Mouse (Mus musculus): ENCODE data around the gene Abr.
A peak's percentile ranks its signal among the peaks of the same experiment; 100 is the strongest.

Abr gene

GRCm38 (mm10) chr11:76570741-76571612, 51.1 kb downstream of the Abr start:
- no peak for DNase-seq (ENCODE audit: low read depth in 1 of 2, low spot score in 2 of 2)

- no peak for DNase-seq (ENCODE audit: low read depth in 1 of 2, low spot score in 2 of 2)
These were observed 51.8 kb downstream of the Abr start for GRCm38 (mm10) chr11:76570201-76570731.

- no peak for DNase-seq (ENCODE audit: low read depth in 1 of 2, low spot score in 2 of 2)
These were observed 52.7 kb downstream of the Abr start for GRCm38 (mm10) chr11:76569436-76569835.

- no peak for DNase-seq (ENCODE audit: low read depth in 1 of 2, low spot score in 2 of 2)
These were observed 56.0 kb downstream of the Abr start for GRCm38 (mm10) chr11:76566081-76566480.

- no peak for DNase-seq (ENCODE audit: low read depth in 1 of 2, low spot score in 2 of 2)
These were observed 59.5 kb downstream of the Abr start for GRCm38 (mm10) chr11:76562584-76562983.

GRCm38 (mm10) chr11:76562165-76562564, 59.9 kb downstream of the Abr start:
- DNase-seq (ENCODE audit: low read depth in 1 of 2, low spot score in 2 of 2) = no peak

GRCm38 (mm10) chr11:76557837-76558236, 64.3 kb downstream of the Abr start:
- no peak for DNase-seq (ENCODE audit: low read depth in 1 of 2, low spot score in 2 of 2)

GRCm38 (mm10) chr11:76548153-76548721, 73.9 kb downstream of the Abr start:
- no peak for DNase-seq (ENCODE audit: low read depth in 1 of 2, low spot score in 2 of 2)

GRCm38 (mm10) chr11:76547420-76547819, 74.7 kb downstream of the Abr start:
- no peak for DNase-seq (ENCODE audit: low read depth in 1 of 2, low spot score in 2 of 2)

- DNase-seq (ENCODE audit: low read depth in 1 of 2, low spot score in 2 of 2) = no peak
These were observed 75.7 kb downstream of the Abr start for GRCm38 (mm10) chr11:76546431-76546830.

- no peak for DNase-seq (ENCODE audit: low read depth in 1 of 2, low spot score in 2 of 2)
These were observed 78.8 kb downstream of the Abr start for GRCm38 (mm10) chr11:76543300-76543699.

- DNase-seq (ENCODE audit: low read depth in 1 of 2, low spot score in 2 of 2) = peak; percentile 36 to 53
These were observed 81.1 kb downstream of the Abr start for GRCm38 (mm10) chr11:76540973-76541372.

GRCm38 (mm10) chr11:76537401-76537800, 84.7 kb downstream of the Abr start:
- DNase-seq (ENCODE audit: low read depth in 1 of 2, low spot score in 2 of 2) = no peak

- no peak for DNase-seq (ENCODE audit: low read depth in 1 of 2, low spot score in 2 of 2)
These were observed 85.3 kb downstream of the Abr start for GRCm38 (mm10) chr11:76536576-76537354.

- no peak for DNase-seq (ENCODE audit: low read depth in 1 of 2, low spot score in 2 of 2)
These were observed 90.1 kb downstream of the Abr start for GRCm38 (mm10) chr11:76532001-76532400.

GRCm38 (mm10) chr11:76530966-76531678, 91.0 kb downstream of the Abr start:
- DNase-seq (ENCODE audit: low read depth in 1 of 2, low spot score in 2 of 2) = no peak

GRCm38 (mm10) chr11:76530168-76530935, 91.8 kb downstream of the Abr start:
- no peak for DNase-seq (ENCODE audit: low read depth in 1 of 2, low spot score in 2 of 2)

- DNase-seq (ENCODE audit: low read depth in 1 of 2, low spot score in 2 of 2) = no peak
These were observed 92.6 kb downstream of the Abr start for GRCm38 (mm10) chr11:76529352-76530141.

GRCm38 (mm10) chr11:76525646-76526351, 96.3 kb downstream of the Abr start:
- no peak for DNase-seq (ENCODE audit: low read depth in 1 of 2, low spot score in 2 of 2)
